Mouse (Mus musculus) brain, embryonic 14.5 days (tissue): ENCODE data around the gene Cpeb3.
"Not testable (repeated sequence)": the region's sequence is repeated elsewhere in the genome, so short reads cannot be mapped to it uniquely, and the experiment has no call there.

ENCODE experiments used
- CTCF ChIP-seq: fragments of 200-500 bp; IDR thresholded peaks from 2 replicates; pipeline ENCODE4 v1.5.1; 2012; ENCODE audit warnings: inconsistent platforms, mild to moderate bottlenecking, moderate library complexity, borderline replicate concordance; ENCODE audit not compliant: insufficient read depth, insufficient read length; ENCODE audit errors: extremely low read depth
- POLR2A ChIP-seq: fragments of 200-500 bp; IDR thresholded peaks from 2 replicates; pipeline ENCODE4 v1.6.1; 2012; ENCODE audit warnings: mild to moderate bottlenecking, inconsistent platforms, borderline replicate concordance; ENCODE audit not compliant: poor library complexity, insufficient read depth, insufficient read length, severe bottlenecking; ENCODE audit errors: extremely low read depth

DNA sequence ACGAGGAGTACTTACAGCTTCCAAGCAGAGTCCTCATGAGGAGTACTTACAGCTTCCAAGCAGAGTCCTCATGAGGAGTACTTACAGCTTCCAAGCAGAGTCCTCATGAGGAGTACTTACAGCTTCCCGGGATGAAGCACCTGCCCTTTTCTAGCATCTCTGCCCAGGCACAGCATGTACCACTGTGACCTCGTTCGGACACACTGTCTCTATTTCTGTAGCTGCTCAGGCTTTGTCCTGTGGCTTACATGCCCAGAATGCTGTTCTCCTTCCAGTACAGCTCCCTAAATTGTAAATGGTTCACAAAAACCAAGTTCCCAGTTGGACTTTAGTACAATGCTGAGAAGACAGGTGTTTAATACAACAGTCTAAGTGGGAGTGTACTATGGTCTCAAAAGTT, 131.1 kb downstream of the Cpeb3 start:
- TF ChIP-seq POLR2A, CTCF: not testable (repeated sequence)
